Mouse (Mus musculus) heart, postnatal 10 days (tissue): ENCODE data around the gene Itsn2. TPM values are rescaled to one million over a fixed set of nuclear protein-coding genes. Genes with fewer than 3 reads are reported as not detected.
"Not testable (repeated sequence)": the region's sequence is repeated elsewhere in the genome, so short reads cannot be mapped to it uniquely, and the experiment has no call there.

Experiments used
- DNase-seq, 2 experiments: peaks; one replicate each; pipeline ENCODE4 v3.0.0; 2021
- intact Hi-C: fragments of 180-260 bp; cut with DNase I; formaldehyde crosslinking; loops from one replicate; pipeline ENCODE4 v1.15.1; 2025
- total RNA-seq, 2 experiments: library from RNA; stranded (reverse); gene quantifications; 2 replicates each; pipeline ENCODE4 v1.2.3; 2021

The Itsn2 gene
- total RNA-seq, 2 experiments from 2014 or later, result 47.0 to 47.3 TPM

DNA sequence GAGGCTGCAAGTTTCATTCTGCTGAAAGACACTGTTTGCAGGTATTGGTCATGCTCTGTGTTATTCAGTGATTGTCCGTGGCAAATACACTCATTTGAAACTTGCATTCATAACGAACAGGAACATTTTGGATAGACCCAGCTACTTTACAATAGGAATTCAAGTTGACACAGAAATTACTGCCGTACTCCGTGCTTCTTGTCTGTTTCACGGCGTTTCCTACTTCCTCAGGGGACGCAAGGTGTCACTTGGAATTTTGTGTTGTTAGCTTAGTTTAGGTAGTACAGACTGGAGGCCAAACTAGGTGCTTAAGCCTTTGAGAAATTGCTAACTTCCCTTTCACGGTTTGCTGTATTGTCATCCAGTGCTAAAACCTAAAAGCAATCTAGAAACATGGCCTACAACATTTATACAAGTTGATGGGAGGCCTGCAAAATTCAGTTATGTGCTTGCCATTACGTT is 1.5 kb downstream of the Itsn2 start:
- intact Hi-C loops, result no loop called here
- DNase-seq, result peak in 1 of 2 experiments; percentile 5

GRCm38 (mm10) chr12:4595055-4595454 is 2.6 kb downstream of the Itsn2 start:
- DNase-seq, result no peak
- intact Hi-C loops, result no loop called here

GRCm38 (mm10) chr12:4598666-4599428 is 6.4 kb downstream of the Itsn2 start:
- no peak for DNase-seq
- intact Hi-C loops, result no loop called here

DNA sequence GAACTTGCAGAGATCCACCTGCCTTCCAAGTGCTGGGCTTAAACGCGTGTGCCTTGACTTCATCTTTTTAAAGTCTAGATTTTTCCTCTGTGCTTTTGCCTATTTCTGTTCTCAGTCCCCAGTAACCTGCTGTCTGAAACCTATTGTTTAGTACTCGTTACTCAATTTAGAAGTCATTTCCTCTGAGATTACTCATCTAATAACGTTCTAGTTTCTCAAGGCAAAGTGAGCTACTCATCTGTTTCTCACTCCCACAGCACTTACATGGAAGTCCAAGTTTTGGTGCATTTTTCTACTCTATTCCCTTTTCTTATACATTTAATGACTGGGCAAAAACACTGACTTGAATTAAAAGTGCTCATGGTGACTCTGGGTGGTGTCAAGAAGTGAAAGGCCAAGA is 7.3 kb downstream of the Itsn2 start:
- DNase-seq, result no peak
- intact Hi-C loops, result no loop called here

DNA sequence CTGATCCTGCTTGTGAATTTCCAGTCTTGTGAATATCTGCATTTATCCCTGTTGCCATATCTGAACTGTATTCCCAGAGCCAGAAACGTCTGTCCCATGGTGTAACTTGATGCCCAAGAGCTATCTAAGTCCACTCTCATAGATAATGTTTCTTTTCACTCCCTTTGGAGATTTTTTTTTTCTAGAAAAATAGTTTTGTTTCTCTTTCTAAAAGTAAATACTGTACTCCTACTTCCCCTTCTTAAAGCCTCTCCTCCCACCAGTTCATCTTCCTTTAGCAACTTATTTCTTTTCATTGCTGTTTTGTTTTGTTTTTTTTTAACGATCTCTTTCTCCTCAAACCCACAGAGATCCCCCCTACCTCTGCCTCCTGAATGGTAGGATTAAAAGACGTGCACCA is 14.2 kb downstream of the Itsn2 start:
- intact Hi-C loops, result no loop called here

GRCm38 (mm10) chr12:4614722-4615121 is 22.3 kb downstream of the Itsn2 start:
- no peak for DNase-seq
- intact Hi-C loops, result no loop called here

More for the DNA sequence above, 14.2 kb downstream of the Itsn2 start:
- DNase-seq, result no peak

- intact Hi-C loops, result no loop called here
- DNase-seq, result no peak
Measured at GRCm38 (mm10) chr12:4624201-4624600, 31.8 kb downstream of the Itsn2 start.

DNA sequence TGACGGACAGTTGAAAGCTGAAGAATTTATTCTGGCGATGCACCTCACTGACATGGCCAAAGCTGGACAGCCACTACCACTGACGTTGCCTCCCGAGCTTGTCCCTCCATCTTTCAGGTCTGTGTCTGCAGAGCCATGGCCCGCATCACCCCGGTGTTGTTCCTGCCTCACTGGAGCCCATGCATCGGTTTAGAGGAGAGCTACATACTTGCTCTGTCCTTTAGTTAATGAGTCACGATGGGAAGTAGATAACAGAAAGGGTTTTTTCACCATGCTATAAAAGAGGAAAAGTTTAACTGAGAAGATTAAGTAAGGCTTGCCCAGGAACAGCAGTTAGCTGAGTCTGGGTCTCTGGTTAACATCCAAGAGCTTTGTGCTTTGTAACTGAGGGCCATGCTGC is 40.5 kb downstream of the Itsn2 start:
- DNase-seq, result no peak
- intact Hi-C loops, result no loop called here

DNA sequence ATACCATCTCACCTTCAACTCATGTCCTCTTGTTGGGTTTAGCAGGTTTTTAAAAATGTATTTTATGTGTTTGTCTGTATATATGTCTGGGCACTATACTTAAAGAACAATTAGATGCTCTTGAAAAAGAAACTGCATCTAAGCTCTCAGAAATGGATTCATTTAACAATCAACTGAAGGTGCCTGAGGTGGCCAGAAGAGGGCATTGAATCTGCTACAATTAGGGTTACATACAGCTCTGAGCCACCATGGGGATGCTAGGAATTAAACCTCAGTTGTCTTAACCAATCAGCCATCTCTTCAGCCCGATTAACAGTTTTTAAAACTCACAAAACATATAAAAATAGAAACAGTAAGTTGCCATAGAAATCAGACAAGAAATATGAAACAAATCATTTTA is 46.0 kb downstream of the Itsn2 start:
- no peak for DNase-seq
- intact Hi-C loops, result loop anchor here (5.0 kb wide), 1 partner anchor 66 kb away; no protein-coding TSS in a partner anchor

DNA sequence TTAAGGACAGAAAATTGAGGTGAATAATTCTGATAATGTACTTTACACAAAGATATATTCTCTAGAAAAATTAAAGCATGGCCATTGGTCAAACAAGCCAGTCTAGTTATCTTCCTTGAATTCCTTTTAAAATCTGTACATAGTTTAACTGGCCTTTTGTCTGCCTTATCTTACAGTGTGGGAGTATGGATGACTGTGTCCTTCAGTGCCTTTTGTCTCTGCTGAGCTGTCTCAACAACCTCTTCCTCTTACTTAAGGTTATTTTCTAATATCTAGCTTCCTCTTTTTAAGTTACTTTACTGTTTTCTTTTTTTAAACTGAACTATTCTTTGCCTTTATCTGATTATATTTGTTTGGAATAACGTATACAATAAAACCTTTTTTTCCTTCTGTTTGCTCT is 48.3 kb downstream of the Itsn2 start:
- DNase-seq, result no peak
- intact Hi-C loops, result no loop called here

DNA sequence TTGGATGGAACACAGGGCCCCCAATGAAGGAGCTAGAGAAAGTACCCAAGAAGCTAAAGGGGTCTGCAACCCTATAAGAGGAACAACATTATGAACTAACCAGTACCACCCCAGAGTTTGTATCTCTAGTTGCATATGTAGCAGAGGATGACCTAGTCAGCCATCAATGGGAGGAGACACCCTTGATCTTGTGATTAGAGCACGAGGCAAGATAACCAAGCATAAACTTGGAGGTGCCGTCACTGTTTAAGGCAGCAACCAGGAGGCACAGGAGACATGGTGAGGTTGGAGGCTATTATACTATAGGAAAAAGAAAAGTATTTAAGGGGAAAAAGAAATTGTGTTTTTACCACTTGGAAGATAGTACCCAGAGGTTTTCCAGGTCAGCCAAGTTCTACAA is 64.4 kb downstream of the Itsn2 start:
- intact Hi-C loops, result no loop called here
- DNase-seq, result no peak

GRCm38 (mm10) chr12:4664929-4665674 is 72.7 kb downstream of the Itsn2 start:
- DNase-seq, result peak in 1 of 2 experiments; percentile 6
- intact Hi-C loops, result loop anchor here (10.0 kb wide), 1 partner anchor 310 kb away; no protein-coding TSS in a partner anchor

DNA sequence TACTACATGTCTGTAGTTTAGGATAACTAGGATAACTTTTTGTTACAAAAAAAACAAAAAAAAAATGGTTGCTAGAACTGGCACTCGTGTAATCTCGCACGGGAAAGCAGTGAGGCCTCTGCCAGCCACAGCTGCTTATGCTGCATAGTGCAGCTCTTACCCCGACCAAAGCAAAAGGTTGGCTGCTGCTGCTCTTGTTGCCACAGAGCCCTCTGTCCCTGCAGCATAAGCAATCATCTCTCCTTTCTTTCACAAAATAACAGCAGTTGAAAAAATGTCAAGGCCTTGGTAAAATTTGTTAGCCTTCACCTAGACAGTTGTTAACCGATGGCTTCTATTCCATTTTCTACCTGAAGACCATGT is 73.2 kb downstream of the Itsn2 start:
- intact Hi-C loops, result loop anchor here (10.0 kb wide), 1 partner anchor 309 kb away; no protein-coding TSS in a partner anchor

DNA sequence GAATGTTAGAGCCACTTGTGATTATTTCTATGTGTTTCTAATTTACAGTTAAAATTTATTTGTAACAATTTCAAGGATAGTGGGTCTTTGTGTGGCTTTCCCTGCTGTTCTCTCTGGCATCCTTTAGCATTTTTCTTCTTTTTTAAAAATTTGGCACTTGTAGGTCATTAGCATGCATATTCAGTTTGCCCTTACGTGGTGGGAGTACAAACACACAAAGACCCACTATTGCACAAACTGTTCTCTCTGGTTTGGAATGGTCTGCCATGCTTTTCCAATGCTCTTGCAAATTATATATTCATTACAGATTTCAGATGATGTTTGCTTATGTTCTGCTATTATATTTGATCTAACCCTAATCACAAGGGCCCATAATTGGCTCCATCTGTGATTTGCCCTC is 83.9 kb downstream of the Itsn2 start:
- intact Hi-C loops, result no loop called here

More for the DNA sequence above, 73.2 kb downstream of the Itsn2 start:
- no peak for DNase-seq

GRCm38 (mm10) chr12:4679971-4680370 is 87.5 kb downstream of the Itsn2 start:
- intact Hi-C loops, result no loop called here
- DNase-seq, result peak; percentile 13

More for the DNA sequence above, 83.9 kb downstream of the Itsn2 start:
- DNase-seq, result no peak

- no peak for DNase-seq
- intact Hi-C loops, result no loop called here
Measured at GRCm38 (mm10) chr12:4685441-4685840, 93.0 kb downstream of the Itsn2 start.

- intact Hi-C loops, result no loop called here
Measured at GRCm38 (mm10) chr12:4688386-4688785, 95.9 kb downstream of the Itsn2 start.

DNA sequence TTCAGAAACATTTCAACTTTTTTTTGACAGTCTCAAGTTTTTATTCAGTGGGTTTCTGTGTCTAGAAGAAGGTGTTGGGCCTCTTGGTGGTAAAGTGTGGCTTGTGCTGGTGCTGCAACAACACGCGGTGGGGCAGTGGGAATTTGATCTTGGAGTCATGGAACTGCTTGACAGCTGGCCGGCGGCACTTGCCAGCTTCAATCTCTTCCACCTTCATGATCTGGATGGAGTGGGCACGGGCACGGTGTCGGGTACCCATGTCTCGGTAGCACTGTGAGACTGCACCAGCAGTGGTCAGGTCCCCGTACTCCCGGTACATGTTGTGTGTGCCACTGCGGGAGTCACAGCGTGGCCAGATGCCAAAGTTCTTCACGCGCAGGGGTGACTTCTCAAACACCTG is 96.9 kb downstream of the Itsn2 start:
- intact Hi-C loops, result no loop called here
- DNase-seq, result no peak

More at GRCm38 (mm10) chr12:4688386-4688785, 95.9 kb downstream of the Itsn2 start:
- no peak for DNase-seq

DNA sequence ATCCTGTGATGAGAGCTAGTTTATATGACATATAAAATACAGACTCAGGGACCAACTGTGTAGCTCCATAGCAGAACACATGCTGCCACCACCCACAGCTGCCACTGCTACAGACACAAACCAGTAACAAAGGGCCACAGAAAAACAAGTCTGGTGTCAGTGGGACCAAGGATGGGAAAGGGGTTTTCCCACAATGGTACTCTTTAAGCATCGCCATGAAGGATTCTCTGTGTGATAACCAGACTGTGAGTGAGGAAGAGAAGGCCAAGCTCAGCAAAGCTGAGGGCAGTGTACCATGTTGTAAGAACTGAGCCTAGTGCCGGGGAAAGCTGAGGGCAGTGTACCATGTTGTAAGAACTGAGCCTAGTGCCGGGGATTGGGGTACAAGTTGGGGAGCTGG is 98.8 kb downstream of the Itsn2 start:
- intact Hi-C loops, result no loop called here
- no peak for DNase-seq

DNA sequence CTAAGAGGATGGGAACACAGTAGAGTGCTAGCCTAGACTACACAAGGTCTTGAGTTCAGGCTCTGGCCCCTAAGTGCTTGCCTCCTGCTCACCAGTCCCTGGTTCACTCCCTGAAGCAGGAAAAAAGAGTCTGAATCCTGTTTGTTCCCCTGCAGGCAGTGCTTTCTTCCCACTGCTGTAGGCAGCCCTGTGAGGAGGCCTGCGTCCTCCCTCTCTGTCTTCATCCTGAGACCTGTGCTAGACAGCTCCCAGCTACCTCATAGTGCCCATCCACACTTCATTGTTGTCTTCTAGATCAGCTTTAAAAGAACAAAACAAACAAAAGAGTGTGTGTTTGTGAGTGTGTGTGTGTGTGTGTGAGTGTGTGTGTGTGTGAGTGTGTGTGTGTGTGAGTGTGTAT is 102.1 kb downstream of the Itsn2 start:
- DNase-seq, result no peak
- intact Hi-C loops, result no loop called here

GRCm38 (mm10) chr12:4705626-4706025 is 113.2 kb downstream of the Itsn2 start:
- intact Hi-C loops, DNase-seq: not testable (repeated sequence)

DNA sequence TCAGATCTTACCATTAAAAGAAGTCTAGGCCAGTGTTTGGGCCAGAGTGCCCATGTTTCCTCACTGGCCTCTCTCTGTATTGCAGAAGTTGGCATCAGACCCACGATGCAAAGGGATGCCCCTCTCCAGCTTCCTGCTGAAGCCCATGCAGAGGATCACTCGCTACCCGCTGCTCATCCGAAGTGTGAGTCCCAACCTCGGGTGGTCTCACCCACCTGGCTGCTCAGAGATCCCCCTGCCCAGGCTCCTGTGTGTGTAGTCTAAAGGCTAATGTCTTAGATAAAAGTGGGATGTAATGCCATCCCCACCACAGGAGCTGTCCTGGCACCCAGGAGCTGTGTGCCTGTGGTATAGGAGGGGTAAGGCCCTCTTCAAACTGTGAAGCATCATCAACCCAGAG is 113.7 kb downstream of the Itsn2 start:
- no peak for DNase-seq
- intact Hi-C loops, result no loop called here
